Mouse (Mus musculus): ENCODE data around the gene Ms4a4b.
"Not testable (repeated sequence)": the region's sequence is repeated elsewhere in the genome, so short reads cannot be mapped to it uniquely, and the experiment has no call there.

Ms4a4b gene

DNA sequence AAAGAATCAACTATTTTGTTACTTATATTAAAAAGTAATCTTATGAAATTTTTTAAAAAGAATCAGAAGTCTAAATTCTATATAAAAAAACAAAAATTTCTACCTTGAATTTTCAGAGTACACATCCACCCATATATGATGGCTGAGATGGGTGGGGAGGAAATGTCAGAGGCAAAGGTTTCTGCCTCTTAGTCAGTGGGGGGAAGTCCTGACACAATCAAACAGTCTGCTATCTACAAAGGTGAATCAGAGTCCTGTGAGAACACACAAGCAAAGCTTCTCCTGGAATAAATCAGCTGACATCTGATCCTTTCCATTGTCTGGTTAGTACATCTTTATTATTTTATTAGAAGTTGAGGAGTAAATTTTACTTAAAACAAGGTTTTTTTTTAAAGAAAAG lies at the start of gene Ms4a4b:
Gene Ms4a4b (plus strand): TSS at position 216 of the 400 bp plus-strand sequence.
- no peak for DNase-seq

DNA sequence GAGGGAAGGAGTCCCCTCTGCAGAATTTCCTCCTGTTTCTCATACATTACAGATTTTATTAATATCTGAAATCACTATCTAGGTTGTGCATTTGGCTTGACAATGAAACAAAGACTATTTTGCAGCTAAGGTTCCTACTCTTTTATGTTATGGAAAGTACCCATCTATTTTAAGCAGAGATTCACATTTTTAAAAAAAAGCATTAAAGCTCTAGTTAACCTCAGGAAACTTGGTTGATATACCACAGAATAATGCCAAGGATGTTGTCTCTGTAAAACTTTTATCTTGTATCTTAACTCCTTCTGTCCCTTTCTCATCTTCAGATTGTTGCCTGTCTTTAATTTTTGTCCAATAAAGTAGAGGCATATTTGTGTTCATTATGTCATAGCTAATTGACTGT lies 47.6 kb upstream of the Ms4a4b start:
- no peak for DNase-seq

DNA sequence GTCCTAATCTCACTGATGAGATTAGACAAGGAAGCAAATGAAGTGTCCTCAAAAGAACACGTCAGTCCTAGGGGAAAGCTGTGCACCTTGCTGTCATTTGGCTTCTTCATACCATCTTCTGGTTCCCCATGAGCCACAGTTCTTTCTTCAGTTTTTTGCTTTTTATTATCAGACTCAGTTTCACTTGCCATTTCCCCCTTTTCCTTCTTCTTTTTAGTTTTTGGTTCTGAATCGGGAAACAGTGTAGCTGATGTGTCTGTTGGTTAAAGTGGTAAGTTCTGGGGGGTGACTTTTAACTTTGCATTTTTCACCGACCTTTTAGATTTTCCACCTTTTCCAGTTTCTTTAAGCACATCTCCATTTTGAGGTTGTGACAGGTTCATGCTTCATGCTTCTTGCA lies 38.8 kb upstream of the Ms4a4b start, which contains the start of gene Ms4a4c:
Gene Ms4a4c (plus strand): TSS at position 244 of the 400 bp plus-strand sequence.
- no peak for DNase-seq

DNA sequence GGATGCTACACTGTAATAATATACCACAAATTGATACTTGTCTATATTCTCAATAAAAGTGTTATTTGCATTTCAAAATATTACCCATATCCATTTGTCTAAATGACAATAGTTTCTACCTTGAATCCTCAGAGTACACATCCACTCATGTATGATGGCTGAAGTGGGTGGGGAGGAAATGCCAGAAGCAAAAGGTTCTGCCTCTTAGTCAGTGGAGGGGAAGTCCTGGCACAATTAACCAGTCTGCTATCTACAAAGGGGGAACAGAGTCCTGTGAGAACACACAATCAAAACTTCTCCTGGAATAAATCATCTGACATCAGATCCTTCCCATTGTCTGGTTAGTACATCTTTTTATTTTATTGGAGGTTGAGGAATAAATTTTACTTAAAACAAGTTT lies 35.9 kb upstream of the Ms4a4b start:
- no peak for DNase-seq

DNA sequence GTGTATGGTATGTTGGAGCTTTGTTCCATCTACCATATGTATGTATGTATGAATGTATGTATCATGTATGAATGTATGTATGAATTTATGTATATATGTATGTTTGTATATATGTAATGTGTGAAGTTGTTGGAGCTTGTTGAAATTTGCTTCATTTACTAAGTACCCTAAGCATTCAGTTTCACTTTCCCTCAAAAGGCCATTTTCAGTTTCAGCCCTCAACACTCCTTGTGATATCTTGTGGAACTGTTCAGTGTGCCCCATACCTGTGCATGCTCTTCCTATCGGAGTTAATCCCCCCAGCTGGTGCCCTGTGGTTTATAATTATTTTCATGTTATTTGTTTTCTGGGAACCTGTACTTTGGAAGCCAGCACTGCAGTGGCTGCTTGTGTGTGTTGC lies 34.8 kb upstream of the Ms4a4b start:
- DNase-seq, result no peak

DNA sequence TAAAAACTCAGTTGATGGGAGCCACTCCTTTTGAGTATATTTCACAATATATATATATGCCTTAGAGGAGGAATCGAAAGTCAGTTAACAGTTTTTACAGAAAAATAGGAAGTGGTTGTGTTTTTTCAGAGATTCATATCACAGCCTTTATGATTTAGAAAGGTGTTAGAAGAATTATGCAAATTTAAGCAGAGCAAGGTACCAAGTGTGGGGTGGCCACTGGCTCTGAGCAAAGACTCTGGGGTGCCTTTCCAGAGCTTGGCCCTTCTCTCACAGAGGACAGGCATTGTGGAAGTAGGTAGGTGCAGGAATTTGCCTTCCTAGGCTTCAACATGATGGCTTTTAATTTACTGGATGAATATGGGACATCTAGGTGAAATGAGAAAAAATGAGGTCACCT lies 31.7 kb upstream of the Ms4a4b start:
- DNase-seq, result no peak

DNA sequence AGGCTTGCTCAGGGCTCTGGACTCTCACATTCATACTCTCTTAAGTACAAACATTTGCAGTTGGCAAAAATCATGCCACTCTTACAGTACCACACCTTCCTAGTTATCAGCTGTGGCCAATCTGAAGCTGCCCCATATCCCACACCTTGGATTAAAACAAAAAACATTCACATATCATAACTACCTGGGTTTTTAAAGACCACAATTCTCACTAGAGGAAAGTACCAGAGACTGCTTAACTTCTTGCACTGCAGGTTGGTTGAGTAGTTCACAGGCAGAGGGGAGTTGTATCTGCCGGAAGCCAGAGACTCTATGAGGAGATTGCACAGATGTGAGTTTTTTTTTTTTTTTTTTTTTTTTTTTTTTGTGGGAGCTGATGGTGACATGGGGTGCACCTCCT lies 29.3 kb upstream of the Ms4a4b start:
- DNase-seq, result no peak

DNA sequence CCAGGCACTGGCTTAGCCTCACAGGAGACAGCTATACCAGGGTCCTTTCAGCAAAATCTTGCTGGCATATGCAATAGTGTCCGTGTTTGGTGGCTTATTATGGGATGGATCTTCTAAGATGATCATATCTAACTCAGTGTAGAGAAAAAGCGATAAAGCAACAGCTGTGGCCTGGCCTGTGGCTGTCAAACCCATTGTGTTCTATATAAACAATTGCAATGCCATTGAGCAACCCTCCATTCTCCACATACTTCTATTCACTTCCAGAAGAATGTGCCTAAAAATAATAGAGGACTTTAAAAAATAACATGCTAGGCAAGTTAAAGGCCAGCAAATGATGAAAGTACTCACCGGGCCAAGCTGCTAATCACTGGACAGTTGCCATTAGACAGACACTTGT lies 27.8 kb upstream of the Ms4a4b start:
- DNase-seq, result no peak

DNA sequence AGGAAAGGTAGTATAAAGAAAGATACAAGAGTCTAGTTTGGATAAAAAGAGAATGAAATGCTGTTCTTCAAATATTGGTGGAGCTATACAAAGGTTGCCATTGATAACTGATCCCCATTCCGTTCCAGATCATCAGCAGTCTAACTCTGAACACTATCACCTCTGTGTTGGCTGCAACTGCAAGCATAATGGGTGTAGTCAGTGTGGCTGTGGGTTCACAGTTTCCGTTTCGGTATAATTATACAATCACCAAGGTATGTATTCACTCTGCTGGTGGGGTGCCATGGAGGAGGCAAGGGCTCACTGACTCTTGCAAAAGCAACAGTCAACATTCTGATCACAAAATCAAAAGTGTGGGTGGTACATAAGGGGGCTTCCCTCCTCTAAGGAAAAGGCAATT lies 24.5 kb upstream of the Ms4a4b start:
- not testable (repeated sequence) for DNase-seq

DNA sequence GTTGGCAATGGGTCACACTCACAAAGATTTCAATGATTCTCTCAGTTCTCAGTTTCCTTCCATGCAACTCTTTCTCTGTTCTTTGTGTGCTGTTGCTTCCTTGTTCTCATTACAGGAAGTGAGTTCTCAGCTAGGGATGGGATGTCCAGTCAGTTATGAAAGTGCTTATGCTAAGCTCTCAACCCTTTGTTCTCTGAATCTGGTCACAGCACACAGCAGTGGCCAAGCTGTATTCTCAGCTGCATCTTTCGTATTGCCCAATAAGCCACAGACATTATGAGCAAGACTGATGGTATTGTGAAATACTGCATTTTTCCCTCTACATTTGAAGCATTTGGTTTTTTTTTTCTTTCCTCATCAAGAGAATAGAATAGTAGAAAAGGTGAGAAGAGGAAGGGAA lies 12.1 kb upstream of the Ms4a4b start:
- DNase-seq, result not testable (repeated sequence)

DNA sequence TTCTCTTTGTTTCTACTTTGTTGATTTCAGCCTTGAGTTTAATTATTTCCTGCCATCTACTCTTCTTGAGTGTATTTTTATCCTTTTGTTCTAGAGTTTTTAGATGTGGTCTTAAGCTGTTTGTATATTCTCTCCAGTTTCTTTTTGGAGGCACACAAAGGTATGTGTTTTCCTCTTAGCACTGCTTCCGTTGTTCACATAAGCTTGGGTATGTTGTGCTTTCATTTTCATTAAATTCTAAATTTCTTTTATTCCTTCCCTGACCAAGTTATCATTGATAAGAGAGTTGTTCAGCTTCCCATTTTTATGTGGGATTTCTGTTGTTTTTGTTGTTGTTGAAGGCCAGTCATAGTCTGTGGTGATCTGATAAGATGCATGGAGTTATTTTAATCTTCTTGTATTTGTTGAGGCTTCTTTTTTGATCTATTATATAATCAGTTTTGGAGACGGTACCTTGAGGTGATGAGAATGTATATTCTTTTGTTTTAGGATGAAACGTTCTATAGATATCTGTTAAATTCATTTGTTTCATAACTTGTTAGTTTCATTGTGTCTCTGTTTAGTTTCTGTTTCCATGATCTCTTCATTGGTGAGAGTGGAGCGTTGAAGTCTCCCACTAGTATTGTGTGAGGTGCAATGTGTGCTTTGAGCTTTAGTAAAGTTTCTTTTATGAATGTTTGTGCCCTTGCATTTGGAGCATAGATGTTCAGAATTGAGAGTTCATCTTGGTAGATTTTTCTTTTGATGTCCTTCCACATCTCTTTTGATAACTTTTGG lies 8.1 kb upstream of the Ms4a4b start:
- no peak for DNase-seq

DNA sequence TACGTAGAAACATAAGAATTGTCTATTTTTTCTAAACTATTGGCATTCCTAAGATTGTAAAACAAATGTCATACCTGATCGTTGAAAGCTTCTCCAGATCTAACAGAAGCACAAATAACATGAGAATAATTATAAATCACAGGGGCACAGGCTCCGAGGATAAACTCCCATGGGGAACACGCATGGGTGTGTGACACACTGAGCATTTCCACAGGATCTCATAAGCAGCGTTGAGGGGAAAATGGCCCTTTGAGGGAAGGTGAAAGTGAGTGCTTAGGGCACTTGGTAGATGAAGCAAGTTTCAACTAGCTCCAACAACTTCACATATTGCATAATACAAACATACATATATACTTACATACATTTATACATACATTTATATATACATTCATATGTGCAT lies 611 bp downstream of the Ms4a4b start:
- DNase-seq, result no peak

DNA sequence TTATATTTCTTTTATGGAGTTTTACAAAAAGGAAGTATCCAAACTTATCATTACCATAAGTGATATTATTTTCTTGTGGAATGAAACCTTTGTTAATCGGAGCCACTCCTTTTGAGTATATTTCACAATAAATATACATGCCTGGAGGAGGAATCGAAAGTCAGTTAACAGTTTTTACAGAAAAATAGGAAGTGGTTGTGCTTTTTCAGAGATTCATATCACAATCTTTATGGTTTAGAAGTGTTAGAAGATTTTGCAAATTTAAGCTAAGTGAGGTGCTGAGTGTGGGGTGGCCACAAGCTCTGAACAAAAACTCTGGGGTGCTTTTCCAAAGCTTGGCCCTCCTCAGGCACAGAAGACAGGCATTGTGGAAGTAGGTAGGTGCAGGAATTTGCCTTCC lies 3.9 kb downstream of the Ms4a4b start:
- no peak for DNase-seq

DNA sequence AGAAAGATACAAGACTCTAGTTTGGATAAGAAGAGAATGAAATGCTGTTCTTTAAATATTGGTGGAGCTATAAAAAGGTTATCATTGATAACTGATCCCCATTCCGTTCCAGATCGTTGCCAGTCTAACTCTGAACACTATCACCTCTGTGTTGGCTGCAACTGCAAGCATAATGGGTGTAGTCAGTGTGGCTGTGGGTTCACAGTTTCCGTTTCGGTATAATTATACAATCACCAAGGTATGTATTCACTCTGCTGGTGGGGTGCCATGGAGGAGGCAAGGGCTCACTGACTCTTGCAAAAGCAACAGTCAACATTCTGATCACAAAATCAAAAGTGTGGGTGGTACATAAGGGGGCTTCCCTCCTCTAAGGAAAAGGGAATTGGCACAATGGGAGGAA lies 15.7 kb downstream of the Ms4a4b start:
- not testable (repeated sequence) for DNase-seq

DNA sequence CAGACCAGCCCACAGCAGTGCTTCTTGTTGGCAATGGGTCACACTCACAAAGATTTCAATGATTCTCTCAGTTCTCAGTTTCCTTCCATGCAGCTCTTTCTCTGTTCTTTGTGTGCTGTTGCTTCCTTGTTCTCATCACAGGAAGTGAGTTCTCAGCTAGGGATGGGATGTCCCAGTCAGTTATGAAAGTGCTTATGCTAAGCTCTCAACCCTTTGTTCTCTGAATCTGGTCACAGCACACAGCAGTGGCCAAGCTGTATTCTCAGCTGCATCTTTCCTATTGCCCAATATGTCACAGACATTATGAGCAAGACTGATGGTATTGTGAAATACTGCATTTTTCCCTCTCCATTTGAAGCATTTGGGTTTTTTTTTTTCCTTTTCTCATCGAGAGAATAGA lies 21.4 kb downstream of the Ms4a4b start:
- DNase-seq, result not testable (repeated sequence)

DNA sequence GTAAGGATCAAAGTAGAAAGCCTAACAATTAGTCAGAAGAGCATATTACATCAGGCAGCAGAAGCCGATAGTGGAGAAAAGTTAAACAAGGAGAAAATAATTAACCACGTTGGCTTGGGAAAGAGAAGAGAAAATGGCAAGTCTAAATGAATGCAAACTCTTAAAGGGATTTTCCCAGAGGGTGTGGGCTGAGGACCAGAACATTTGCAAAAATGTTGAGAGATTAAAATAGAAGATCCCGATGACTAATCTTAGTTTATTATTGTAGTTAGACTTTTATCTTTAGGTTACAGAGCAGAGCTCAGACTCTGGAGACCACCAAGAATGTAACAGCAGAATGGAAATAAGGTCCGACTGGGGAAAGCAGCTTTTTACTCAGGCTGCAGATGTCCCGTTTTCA lies 23.1 kb downstream of the Ms4a4b start:
- DNase-seq, result no peak

DNA sequence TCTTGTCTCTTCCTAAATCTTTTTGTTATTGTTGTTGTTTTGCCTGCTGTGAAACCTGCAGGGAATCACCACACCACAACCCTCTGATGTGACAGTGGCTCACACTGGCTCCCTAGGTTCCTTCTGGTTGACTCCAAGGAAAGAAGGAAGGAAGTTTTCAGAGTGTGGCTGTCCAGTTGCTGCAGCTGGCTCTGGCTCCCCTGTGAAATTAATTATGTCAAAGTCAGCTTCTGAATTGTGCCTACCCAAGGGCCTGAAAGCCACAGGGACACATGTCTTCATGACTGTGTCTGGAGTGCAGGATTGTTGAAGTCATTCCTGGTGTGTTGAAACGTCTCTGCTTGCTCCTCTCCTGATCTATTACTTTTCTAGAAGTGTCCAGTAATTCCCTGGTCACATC lies 25.0 kb downstream of the Ms4a4b start:
- DNase-seq, result not testable (repeated sequence)

DNA sequence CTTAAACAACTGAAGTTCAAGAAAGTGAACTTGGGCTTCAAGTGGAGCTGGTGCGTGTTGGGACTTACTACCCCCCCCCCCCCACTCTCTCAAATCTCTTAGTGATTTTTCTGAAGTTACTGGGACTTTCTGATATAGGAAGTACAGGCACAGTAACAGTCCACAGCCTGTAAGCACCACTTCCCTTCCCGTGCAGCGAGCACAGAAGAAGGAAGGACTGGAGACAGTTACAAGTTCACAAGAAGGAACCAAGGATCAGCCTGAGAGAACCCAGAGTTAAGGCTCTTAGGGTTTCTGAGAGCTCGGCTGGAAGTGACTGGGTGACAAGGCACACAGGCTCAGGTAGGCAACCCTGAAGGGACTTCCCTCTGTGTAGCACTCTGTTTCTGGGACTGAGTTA lies 25.9 kb downstream of the Ms4a4b start, which contains the start of gene Ms4a6c:
Gene Ms4a6c (plus strand): TSS at position 152 of the 400 bp plus-strand sequence.
- not testable (repeated sequence) for DNase-seq

DNA sequence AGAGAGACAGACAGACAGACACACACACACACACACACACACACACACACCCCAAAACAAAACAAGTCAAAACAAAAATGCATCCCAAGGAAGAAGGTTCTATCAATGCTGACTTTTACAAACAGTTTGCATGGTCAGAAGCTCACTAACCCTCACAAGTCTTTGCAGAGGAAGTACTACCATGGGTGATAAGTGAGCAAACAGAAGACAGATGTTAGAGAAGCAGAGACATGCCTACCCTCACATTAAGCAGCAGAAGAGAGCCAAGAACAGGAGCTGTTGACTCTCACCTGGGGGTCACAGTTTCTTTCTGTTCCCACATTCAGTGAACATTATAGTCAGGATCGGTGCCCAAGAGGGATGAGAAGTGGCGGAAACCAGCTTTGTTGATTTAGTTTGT lies 36.4 kb downstream of the Ms4a4b start:
- no peak for DNase-seq

DNA sequence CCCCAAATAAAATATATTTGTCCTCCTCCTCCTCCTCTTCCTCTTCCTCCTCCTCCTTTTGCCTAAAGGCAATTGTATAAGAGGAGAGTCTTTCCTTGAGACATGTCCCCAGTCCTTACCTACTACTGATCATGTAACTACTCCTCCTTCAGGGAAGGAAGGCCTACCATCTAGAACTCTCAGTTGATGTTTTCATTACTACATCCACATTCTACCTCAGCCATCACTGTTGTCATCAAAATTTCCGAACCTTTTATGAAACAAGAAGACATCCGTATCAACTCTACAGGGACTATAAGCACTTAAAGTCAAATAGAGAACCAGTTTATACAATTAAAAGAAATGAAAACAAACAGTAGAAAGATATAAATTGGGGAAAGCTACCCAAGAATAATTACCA lies 39.3 kb downstream of the Ms4a4b start:
- DNase-seq, result no peak

DNA sequence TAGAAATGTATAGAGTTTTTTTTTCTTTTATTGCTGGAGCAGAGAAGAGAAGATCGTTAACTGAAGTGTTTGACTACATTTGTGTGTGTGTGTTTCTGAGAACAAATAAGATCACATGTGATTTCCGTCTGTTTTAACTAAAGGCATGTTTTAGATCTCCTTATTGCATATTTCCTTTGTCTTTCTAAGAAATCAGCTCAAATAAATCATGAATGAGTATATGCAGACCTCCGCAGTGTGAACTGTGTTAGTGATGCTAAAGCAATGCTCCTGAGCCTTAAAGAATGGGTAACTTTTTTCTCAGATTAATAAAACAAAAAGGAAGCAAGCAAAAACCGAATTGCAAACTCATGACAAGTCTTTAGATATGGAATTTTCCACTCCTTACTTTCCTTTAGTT lies 40.6 kb downstream of the Ms4a4b start:
- no peak for DNase-seq

DNA sequence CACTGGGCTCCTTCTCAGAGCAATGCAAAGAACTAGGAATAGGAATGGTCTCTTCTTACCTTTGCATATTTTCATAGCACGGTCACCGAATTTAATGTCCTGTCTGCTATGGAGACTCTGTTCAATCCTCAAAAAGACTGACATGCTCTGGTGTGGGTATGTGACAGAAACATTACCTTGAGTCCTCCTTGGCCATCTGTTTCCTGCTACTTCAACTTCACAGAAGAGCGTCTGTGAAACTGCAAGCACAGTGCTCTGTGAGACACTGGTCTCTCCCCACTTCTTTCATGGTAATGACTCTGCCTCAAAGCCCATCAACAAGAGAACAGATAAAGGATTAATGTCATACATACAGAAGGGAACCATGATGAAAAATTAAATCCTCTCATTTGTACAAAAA lies 41.0 kb downstream of the Ms4a4b start:
- DNase-seq, result no peak

DNA sequence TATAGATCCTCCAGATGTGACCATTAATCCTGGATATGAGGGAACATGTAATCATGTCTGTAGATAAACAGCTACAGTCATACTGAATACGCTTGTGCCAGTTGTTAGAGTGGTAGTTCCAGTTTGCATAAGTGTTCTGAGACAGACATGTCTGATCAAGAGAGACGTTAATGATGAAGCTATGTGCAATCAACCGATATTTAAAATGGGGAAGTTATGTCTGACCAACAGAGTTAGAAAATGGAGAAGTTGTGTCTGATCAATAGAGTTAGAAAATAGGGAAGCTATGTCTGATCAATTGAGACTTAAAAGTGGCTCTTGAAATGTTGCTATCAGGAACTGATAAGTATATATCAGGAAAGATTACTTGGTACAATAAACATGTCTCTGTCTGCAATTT lies 41.9 kb downstream of the Ms4a4b start:
- DNase-seq, result no peak

DNA sequence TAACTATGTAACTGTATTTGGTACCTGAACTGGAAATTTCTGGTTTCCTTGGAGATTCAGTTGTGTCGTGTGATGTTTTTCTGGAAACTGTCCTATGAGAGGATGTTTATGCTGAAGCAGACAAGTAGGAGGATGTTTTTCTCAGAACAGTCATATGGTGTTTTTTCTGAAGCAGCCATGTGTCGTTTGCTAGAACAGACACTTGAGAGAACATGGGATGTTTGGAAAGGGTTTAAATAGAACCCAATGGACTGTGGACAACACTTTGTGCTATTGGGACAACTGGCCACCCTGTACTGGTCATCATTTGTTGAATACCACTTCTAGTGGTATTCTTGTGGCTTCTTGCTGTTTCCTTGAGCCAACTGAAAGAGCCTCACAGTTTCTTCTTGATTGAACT lies 42.4 kb downstream of the Ms4a4b start, which contains the start of gene Gm8369:
Gene Gm8369 (plus strand): TSS at position 193 of the 400 bp plus-strand sequence.
- no peak for DNase-seq

DNA sequence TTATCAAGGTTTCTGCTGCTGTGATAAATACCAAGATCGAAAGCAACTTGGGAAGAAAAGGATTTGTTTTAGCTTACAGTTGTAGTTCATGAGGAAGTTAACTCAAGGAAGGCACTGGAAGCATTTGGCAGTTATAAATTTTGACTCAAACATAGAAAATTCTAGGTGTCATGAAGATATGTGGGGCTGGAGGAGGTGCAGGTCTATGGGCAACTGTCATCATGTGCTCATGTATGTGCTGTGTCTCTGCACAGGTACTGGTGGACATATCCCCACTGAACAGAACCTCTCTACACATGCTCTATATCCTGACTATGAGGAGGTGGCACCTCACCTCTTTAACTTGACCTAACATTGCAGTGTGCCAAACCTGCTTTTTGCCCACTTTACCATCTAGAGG lies 43.2 kb downstream of the Ms4a4b start:
- DNase-seq, result no peak
